Mouse (Mus musculus) CH12.LX (cell line): ENCODE results near the gene Kcnh4. TPM values are rescaled to one million over a fixed set of nuclear protein-coding genes. Genes with fewer than 3 reads are reported as not detected.

Source experiments
- DNase-seq: peaks from one replicate; pipeline ENCODE4 v3.0.0-alpha.2; 2013; ENCODE audit errors: extremely low read depth
- H3K27ac ChIP-seq: 2 replicates; pipeline ENCODE4 v1.5.1; 2012; ENCODE audit warnings: low read depth, mild to moderate bottlenecking, control low read depth, moderate library complexity; ENCODE audit not compliant: insufficient read depth
- H3K27me3 ChIP-seq: replicated peaks from 2 replicates; pipeline ENCODE3; 2012; ENCODE audit warnings: inconsistent platforms
- H3K36me3 ChIP-seq, 2 experiments: replicated peaks in 1 of 2; 2 replicates each; pipeline versions ENCODE3 to v1.6.1; 2012; ENCODE audit warnings: inconsistent platforms in 1 of 2, low read length in 1 of 2, mild to moderate bottlenecking in 1 of 2, mixed read lengths in 1 of 2, moderate library complexity in 1 of 2; ENCODE audit not compliant: control insufficient read depth in 1 of 2, insufficient read depth in 1 of 2
- H3K4me1 ChIP-seq, 2 experiments: 2 replicates each; pipeline ENCODE4 v1.6.1; 2012; ENCODE audit warnings: inconsistent platforms in 1 of 2, moderate library complexity in 1 of 2; ENCODE audit not compliant: insufficient read depth in 2 of 2, control insufficient read depth in 1 of 2
- H3K4me2 ChIP-seq: 2 replicates; pipeline ENCODE4 v1.6.1; 2012; ENCODE audit warnings: low read depth, mild to moderate bottlenecking, control low read depth; ENCODE audit not compliant: poor library complexity, insufficient read depth, severe bottlenecking
- H3K4me3 ChIP-seq, 3 experiments: fragments of 150-350 bp in 1 of 3; sonication (generic) in 1 of 3; replicated peaks in 1 of 3; 2 replicates each; pipeline versions ENCODE3 to v1.5.1; 2011 to 2012; ENCODE audit warnings: low read depth in 2 of 3, low read length in 2 of 3, mild to moderate bottlenecking in 2 of 3, moderate library complexity in 2 of 3, control low read depth in 1 of 3, improper control_type of control experiment in 1 of 3, inconsistent platforms in 1 of 3, mixed read lengths in 1 of 3; ENCODE audit not compliant: poor library complexity in 1 of 3
- H3K79me2 ChIP-seq: replicated peaks from 2 replicates; pipeline ENCODE4 v1.6.1; 2012; ENCODE audit warnings: mild to moderate bottlenecking, moderate library complexity; ENCODE audit not compliant: control insufficient read depth, poor library complexity, insufficient read depth, severe bottlenecking; ENCODE audit errors: extremely low read depth
- H3K9ac ChIP-seq: 2 replicates; pipeline ENCODE4 v1.6.1; 2012; ENCODE audit warnings: low read depth, mild to moderate bottlenecking, control low read depth, moderate library complexity; ENCODE audit not compliant: insufficient read depth
- H3K9me3 ChIP-seq: replicated peaks from 2 replicates; pipeline ENCODE3; 2012; ENCODE audit warnings: low read length, inconsistent platforms, mixed read lengths
- BHLHE40 ChIP-seq: IDR thresholded peaks from 2 replicates; pipeline ENCODE4 v1.6.1; 2011; ENCODE audit warnings: mild to moderate bottlenecking, low read depth, low read length, improper control_type of control experiment
- E2F4 ChIP-seq: IDR thresholded peaks from 2 replicates; pipeline ENCODE4 v1.6.1; 2011; ENCODE audit warnings: low read depth, low read length, improper control_type of control experiment; ENCODE audit not compliant: insufficient replicate concordance
- EP300 ChIP-seq: IDR thresholded peaks from 2 replicates; pipeline ENCODE4 v1.6.1; 2011; ENCODE audit warnings: low read length, improper control_type of control experiment
- MAFK ChIP-seq: IDR thresholded peaks from 2 replicates; pipeline ENCODE4 v1.6.1; 2011; ENCODE audit warnings: low read length, improper control_type of control experiment; ENCODE audit not compliant: insufficient replicate concordance
- MXI1 ChIP-seq: IDR thresholded peaks from 2 replicates; pipeline ENCODE4 v1.6.1; 2011; ENCODE audit warnings: mild to moderate bottlenecking, low read depth, low read length, improper control_type of control experiment
- MYC ChIP-seq: IDR thresholded peaks from 2 replicates; pipeline ENCODE4 v1.6.1; 2011; ENCODE audit warnings: low read depth, mild to moderate bottlenecking, improper control_type of control experiment, low read length
- NRF1 ChIP-seq: IDR thresholded peaks from 2 replicates; pipeline ENCODE4 v1.6.1; 2014; ENCODE audit warnings: low read depth, mild to moderate bottlenecking, inconsistent platforms, low read length, improper control_type of control experiment, moderate library complexity
- PAX5 ChIP-seq: IDR thresholded peaks from 2 replicates; pipeline ENCODE4 v1.6.1; 2012; ENCODE audit warnings: low read length, inconsistent platforms, mixed read lengths
- RAD21 ChIP-seq: IDR thresholded peaks from 2 replicates; pipeline ENCODE4 v1.6.1; 2011; ENCODE audit warnings: low read depth, mild to moderate bottlenecking, low read length, improper control_type of control experiment, moderate library complexity
- TCF12 ChIP-seq: IDR thresholded peaks from 2 replicates; pipeline ENCODE4 v1.6.1; 2014; ENCODE audit warnings: low read depth, mild to moderate bottlenecking, inconsistent platforms, low read length, improper control_type of control experiment
- UBTF ChIP-seq: IDR thresholded peaks from 2 replicates; pipeline ENCODE4 v1.6.1; 2012; ENCODE audit warnings: low read depth, mild to moderate bottlenecking, inconsistent platforms, low read length, improper control_type of control experiment, moderate library complexity
- USF2 ChIP-seq: conservative IDR thresholded peaks from 2 replicates; pipeline ENCODE4 v1.6.1; 2011; ENCODE audit warnings: low read depth, low read length, improper control_type of control experiment
- ZMIZ1 ChIP-seq: IDR thresholded peaks from 2 replicates; pipeline ENCODE4 v1.6.1; 2012; ENCODE audit warnings: low read depth, mild to moderate bottlenecking, inconsistent platforms, low read length, improper control_type of control experiment
- ZNF384 ChIP-seq: IDR thresholded peaks from 2 replicates; pipeline ENCODE4 v1.6.1; 2012; ENCODE audit warnings: low read depth, low read length, improper control_type of control experiment, inconsistent platforms
- dilution Hi-C: fragments of 300-500 bp; cut with MboI; formaldehyde crosslinking; loops from 2 replicates; pipeline ENCODE4 v1.14.3; 2020; ENCODE audit warnings: low sequenced_read_pairs; ENCODE audit not compliant: extremely low pct_unique_long_range_greater_than_20kb, extremely low pct_ligation_motif_present
- in situ Hi-C: fragments of 300-500 bp; cut with MboI; formaldehyde crosslinking; loops from 3 replicates; pipeline ENCODE4 v1.14.3; 2019; ENCODE audit warnings: low sequenced_read_pairs, low pct_ligation_motif_present, low pct_unique_long_range_greater_than_20kb, mixed read lengths
- polyA plus RNA-seq: library from polyadenylated mRNA; unstranded; fragments of >175 nt; gene quantifications from 2 replicates; pipeline ENCODE4 v1.2.1, GENCODE M21; 2012; ENCODE audit warnings: low read depth; ENCODE audit not compliant: insufficient read length
- total RNA-seq, 2 experiments: library from RNA; depleted of rRNA; stranded (reverse); fragments of 300-350 nt in 1 of 2; fragments of >200 nt in 1 of 2; gene quantifications; 2 replicates each; pipeline ENCODE4 v1.2.3; 2012 to 2014

The Kcnh4 gene
- total and polyA plus RNA-seq, 3 experiments, result 0.87 to 4.0 (median 2.2) TPM

DNA sequence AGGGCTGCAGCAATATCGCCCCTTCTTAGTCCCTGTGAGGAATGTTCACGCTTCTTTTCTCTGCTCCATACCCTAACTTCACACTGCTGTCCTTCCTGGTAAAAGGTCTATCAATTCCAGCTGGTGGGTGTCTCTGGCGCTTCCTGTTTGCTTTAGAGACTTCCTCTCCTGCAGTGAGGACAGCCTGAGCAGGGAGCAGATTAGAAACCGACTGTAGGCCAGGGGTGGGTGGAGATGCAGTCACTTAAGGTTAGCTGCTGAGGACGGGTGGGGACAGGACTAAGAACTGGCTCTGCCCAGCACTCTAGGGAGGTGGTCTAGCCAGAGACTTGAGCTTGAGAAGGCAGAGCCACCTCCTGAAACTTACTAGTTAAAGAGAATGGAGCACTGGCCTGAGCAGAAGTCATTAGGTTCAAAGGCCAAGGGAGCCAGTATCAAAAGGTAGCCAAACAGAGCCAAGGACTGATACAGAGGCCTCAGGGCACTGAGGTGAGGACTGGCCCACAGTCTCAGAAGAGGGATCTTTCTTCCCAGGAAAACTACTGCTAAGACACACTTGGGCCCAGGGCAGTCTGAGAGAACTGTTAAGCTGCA is 34.7 kb downstream of the Kcnh4 start:
- H3K4me3 ChIP-seq, result no peak overlapping the region
- peaks cover 61% of the 10 kb centered on the region for H3K79me2 ChIP-seq
- H3K9me3 ChIP-seq, result no peaks in the 10 kb centered on the region
- H3K27me3 ChIP-seq, result no peaks in the 10 kb centered on the region
- no peak for DNase-seq
- H3K36me3 ChIP-seq, result peaks cover 6 to 77% of the 10 kb centered on the region in 2 experiments
- peaks cover 6 to 85% of the 10 kb centered on the region in 2 experiments; a peak in 3 of 4 replicates for H3K4me1 ChIP-seq
- in situ Hi-C loops, result no loop called here
- dilution Hi-C loops, result no loop called here
- no peak overlapping the region for H3K4me2 ChIP-seq
- no peak overlapping the region for H3K27ac ChIP-seq
- no peak overlapping the region for H3K9ac ChIP-seq
- no peak for TF ChIP-seq ZMIZ1
- no peak for TF ChIP-seq MXI1
- no peak for TF ChIP-seq PAX5
- TF ChIP-seq ZNF384, result no peak
- no peak for TF ChIP-seq UBTF
- TF ChIP-seq USF2, result no peak
- TF ChIP-seq TCF12, result no peak
- no peak for TF ChIP-seq EP300
- no peak for TF ChIP-seq E2F4
- no peak for TF ChIP-seq MYC
- TF ChIP-seq RAD21, result no peak
- no peak for TF ChIP-seq MAFK
- no peak for TF ChIP-seq BHLHE40
- TF ChIP-seq NRF1, result no peak

- no peak overlapping the region for H3K4me2 ChIP-seq
- no peak overlapping the region for H3K4me3 ChIP-seq
- no peak overlapping the region for H3K9ac ChIP-seq
- in situ Hi-C loops, result no loop called here
- no peaks in the 10 kb centered on the region for H3K27me3 ChIP-seq
- H3K9me3 ChIP-seq, result no peaks in the 10 kb centered on the region
- no peak for TF ChIP-seq RAD21
- H3K36me3 ChIP-seq, result peaks cover 25 to 81% of the 10 kb centered on the region in 2 experiments
- no peak overlapping the region for H3K27ac ChIP-seq
- H3K79me2 ChIP-seq, result peaks cover 50% of the 10 kb centered on the region
- DNase-seq, result no peak
- H3K4me1 ChIP-seq, result peaks cover 8 to 67% of the 10 kb centered on the region in 2 experiments
- dilution Hi-C loops, result no loop called here
Measured at GRCm38 (mm10) chr11:100722493-100723028, 37.2 kb downstream of the Kcnh4 start.
